Mouse (Mus musculus) kidney, adult 2 months (tissue): ENCODE measurements around the gene Cpne6. TPM values are rescaled to one million over a fixed set of nuclear protein-coding genes. Genes with fewer than 3 reads are reported as not detected.

Source experiments
- DNase-seq: peaks from one replicate; pipeline ENCODE4 v3.0.0; 2021
- H3K27ac ChIP-seq: fragments of 200-500 bp; 2 replicates; pipeline ENCODE4 v1.5.1; 2012; ENCODE audit warnings: low read depth, low read length, control low read depth, inconsistent platforms; ENCODE audit not compliant: insufficient read depth
- H3K27me3 ChIP-seq: fragments of 200-500 bp; replicated peaks from 2 replicates; pipeline ENCODE4 v1.6.1; 2012; ENCODE audit warnings: mild to moderate bottlenecking, moderate library complexity, low read length, inconsistent platforms; ENCODE audit not compliant: control insufficient read depth, insufficient read depth
- H3K36me3 ChIP-seq: fragments of 200-500 bp; 2 replicates; pipeline ENCODE4 v1.6.1; 2012; ENCODE audit warnings: mild to moderate bottlenecking, moderate library complexity, low read length, inconsistent platforms; ENCODE audit not compliant: control insufficient read depth, insufficient read depth
- H3K4me1 ChIP-seq: fragments of 200-500 bp; 2 replicates; pipeline ENCODE4 v1.6.1; 2011; ENCODE audit warnings: low read length; ENCODE audit not compliant: control insufficient read depth, insufficient read depth
- H3K4me3 ChIP-seq: fragments of 200-500 bp; 2 replicates; pipeline ENCODE4 v1.5.1; 2011; ENCODE audit warnings: mild to moderate bottlenecking, low read depth, low read length, control low read depth; ENCODE audit not compliant: insufficient read depth
- CTCF ChIP-seq: fragments of 200-500 bp; conservative IDR thresholded peaks from 2 replicates; pipeline ENCODE4 v1.5.1; 2011; ENCODE audit warnings: low read depth, mild to moderate bottlenecking, control low read depth, low read length, moderate library complexity, mixed read lengths; ENCODE audit not compliant: insufficient read depth, insufficient read length
- POLR2A ChIP-seq: fragments of 200-500 bp; IDR thresholded peaks from one replicate; pipeline ENCODE4 v1.6.1; 2011; ENCODE audit warnings: low read depth, low read length, control low read depth
- WGBS: fragments of 180-500 bp; shearing (Covaris S2); methylation state at CpG from one replicate; pipeline ENCODE4 v1.1.7; 2018; 5-methylcytosine and 5-hydroxymethylcytosine counted together
- polyA plus RNA-seq: library from polyadenylated mRNA; depleted of rRNA; stranded (reverse); fragments of >200 nt; gene quantifications from 2 replicates; pipeline ENCODE4 v1.2.3, GENCODE M21; 2012

Gene Cpne6
- polyA plus RNA-seq, 1 experiment = 0.11 TPM

GRCm38 (mm10) chr14:55554635-55555034, 44.4 kb downstream of the Cpne6 start:
- Histone ChIP-seq H3K36me3 (no peaks in the 10 kb centered on the region), H3K4me3 (no peak overlapping the region), H3K27ac (no peak overlapping the region), H3K27me3 (no peaks in the 10 kb centered on the region), H3K4me1 (peaks cover 4% of the 10 kb centered on the region)
- TF ChIP-seq POLR2A (no peak), CTCF (no peak)
- DNase-seq = no peak

GRCm38 (mm10) chr14:55555788-55556187, 45.5 kb downstream of the Cpne6 start:
- no peaks in the 10 kb centered on the region for H3K27me3 ChIP-seq
- H3K27ac ChIP-seq = no peak overlapping the region
- 87% methylated on average over 3 of the region's 3 CpGs for WGBS
- H3K4me3 ChIP-seq = no peak overlapping the region
- DNase-seq = no peak
- no peak for TF ChIP-seq CTCF
- no peak for TF ChIP-seq POLR2A
- peaks cover 4% of the 10 kb centered on the region for H3K4me1 ChIP-seq
- no peaks in the 10 kb centered on the region for H3K36me3 ChIP-seq

GRCm38 (mm10) chr14:55557003-55557402, 46.8 kb downstream of the Cpne6 start:
- DNase-seq = peak; percentile 93
- H3K27ac ChIP-seq = peak overlapping the region; percentile 91
- no peaks in the 10 kb centered on the region for H3K27me3 ChIP-seq
- WGBS = 11% methylated on average over 5 of the region's 5 CpGs
- TF ChIP-seq POLR2A (no peak), CTCF (peak; percentile 96)
- H3K36me3 ChIP-seq = no peaks in the 10 kb centered on the region
- H3K4me1 ChIP-seq = peaks cover 12% of the 10 kb centered on the region
- H3K4me3 ChIP-seq = no peak overlapping the region

- Histone ChIP-seq H3K36me3 (no peaks in the 10 kb centered on the region), H3K4me1 (peaks cover 12% of the 10 kb centered on the region), H3K27me3 (no peaks in the 10 kb centered on the region), H3K4me3 (no peak overlapping the region), H3K27ac (peak overlapping the region; percentile 91)
- WGBS = 74% methylated on average over 3 of the region's 3 CpGs
- peak; percentile 54 for DNase-seq
- TF ChIP-seq POLR2A = no peak
- TF ChIP-seq CTCF = no peak
These were observed 47.3 kb downstream of the Cpne6 start for GRCm38 (mm10) chr14:55557587-55557986.

GRCm38 (mm10) chr14:55558740-55559448, 48.6 kb downstream of the Cpne6 start:
- Histone ChIP-seq H3K4me1 (peaks cover 12% of the 10 kb centered on the region), H3K27ac (no peak overlapping the region), H3K4me3 (no peak overlapping the region), H3K27me3 (no peaks in the 10 kb centered on the region), H3K36me3 (no peaks in the 10 kb centered on the region; the same call in 1 of the 2 replicates)
- no peak for TF ChIP-seq CTCF
- no peak for TF ChIP-seq POLR2A
- DNase-seq = no peak
- WGBS = 50% methylated on average over 6 of the region's 6 CpGs

- TF ChIP-seq POLR2A (peak; percentile 91), CTCF (0 out of 2 replicates have a peak, but pooled peaks have one; percentile 8)
- peak within 1 kb of the TSS; percentile 98 for H3K27ac ChIP-seq
- WGBS = under 1% methylated on average over 27 of the region's 27 CpGs
- H3K4me3 ChIP-seq = peak within 1 kb of the TSS; percentile 79
- H3K27me3 ChIP-seq = no peaks in the 10 kb centered on the region
- peak; percentile 97 for DNase-seq
- no peaks in the 10 kb centered on the region; the same call in 1 of the 2 replicates for H3K36me3 ChIP-seq
- H3K4me1 ChIP-seq = peaks cover 12% of the 10 kb centered on the region
These were observed 49.6 kb downstream of the Cpne6 start, which contains the start of gene Dcaf11 for GRCm38 (mm10) chr14:55559799-55560201. Dcaf11 (plus strand) TSS chr14:55560006.

- Histone ChIP-seq H3K4me1 (peaks cover 12% of the 10 kb centered on the region), H3K27ac (peak within 1 kb of the TSS; percentile 98), H3K36me3 (peaks cover under 1% of the 10 kb centered on the region; the same call in 1 of the 2 replicates), H3K4me3 (peak within 1 kb of the TSS; percentile 79), H3K27me3 (no peaks in the 10 kb centered on the region)
- DNase-seq = peak; percentile 100
- TF ChIP-seq CTCF = no peak
- TF ChIP-seq POLR2A = peak; percentile 79
- under 1% methylated on average over 51 of the region's 51 CpGs for WGBS
These were observed 50.2 kb downstream of the Cpne6 start, which contains the start of gene A730061H03Rik for GRCm38 (mm10) chr14:55560202-55561073. A730061H03Rik (minus strand) TSS chr14:55560406.
